Comparison of ENCODE assay signal across 15 mouse cellular contexts in genomic region chr7:73222929-73223512, GRCm38 (mm10).
A peak's percentile ranks its signal among the peaks of the same experiment; 100 is the strongest.
DNase-seq lines count a peak whose midpoint lies in the region; ATAC-seq lines count a peak whose summit lies in the region.
"Had no signal": no experiment of that assay in that cellular context is flagged by ENCODE, and none has a peak within 500 bp of the region (broad histone marks: within the 10 kb centered on the region; RNA-seq: fewer than 3 reads in every experiment).

No protein-coding gene starts in this region.

- DNase-seq in neural tube, embryonic 11.5 days (ENCODE audit: low spot score): no peak
- no peak for DNase-seq in neural tube, embryonic 10.5 days (ENCODE audit: extremely low spot score, low spot score)
- peak; percentile 41 for DNase-seq in forebrain, embryonic 14.5 days (ENCODE audit: low spot score)
- DNase-seq in midbrain, embryonic 10.5 days (ENCODE audit: low spot score): no peak
- DNase-seq in testis, postnatal 14 days (ENCODE audit: low spot score): peak; percentile 14
- DNase-seq in thymus, postnatal 14 days: no peak
- DNase-seq in adrenal gland, postnatal 36 days: no peak
- DNase-seq: adrenal gland, adult 8-10 months; heart, postnatal 36 days; retina, postnatal 1 day had no signal

- H3K36me3 ChIP-seq in neural tube, embryonic 11.5 days (ENCODE audit: control insufficient read depth, insufficient read depth, low read length): no peaks in the 10 kb centered on the region
- no peaks in the 10 kb centered on the region for H3K36me3 ChIP-seq in forebrain, embryonic 14.5 days (ENCODE audit: control insufficient read depth, insufficient read depth, low read length)
- no peaks in the 10 kb centered on the region for H3K36me3 ChIP-seq in midbrain, embryonic 10.5 days
- H3K36me3 ChIP-seq: embryonic facial prominence, embryonic 12.5 days; kidney, embryonic 15.5 days; limb, embryonic 13.5 days had no signal

- no peak overlapping the region for H3K4me2 ChIP-seq in neural tube, embryonic 11.5 days (ENCODE audit: low read depth)
- no peak overlapping the region for H3K4me2 ChIP-seq in forebrain, embryonic 14.5 days (ENCODE audit: low read length)
- H3K4me2 ChIP-seq: embryonic facial prominence, embryonic 12.5 days; kidney, embryonic 15.5 days; limb, embryonic 13.5 days had no signal

- H3K27ac ChIP-seq in neural tube, embryonic 11.5 days (ENCODE audit: low read depth, low read length): peak overlapping the region; percentile 63; the same call in 1 of the 2 replicates
- peak overlapping the region; percentile 34; the same call in 1 of the 2 replicates for H3K27ac ChIP-seq in forebrain, embryonic 14.5 days (ENCODE audit: low read depth, low read length)
- peak overlapping the region; percentile 90 for H3K27ac ChIP-seq in midbrain, embryonic 10.5 days (replicated peaks)
- H3K27ac ChIP-seq: kidney, embryonic 15.5 days; limb, embryonic 13.5 days had no signal

- H3K9me3 ChIP-seq in neural tube, embryonic 11.5 days (ENCODE audit: control insufficient read depth, low read length): no peaks in the 10 kb centered on the region
- H3K9me3 ChIP-seq in forebrain, embryonic 14.5 days (replicated peaks; ENCODE audit: control insufficient read depth, low read length): no peaks in the 10 kb centered on the region
- H3K9me3 ChIP-seq in midbrain, embryonic 10.5 days (replicated peaks): no peaks in the 10 kb centered on the region
- H3K9me3 ChIP-seq: embryonic facial prominence, embryonic 12.5 days; kidney, embryonic 15.5 days; limb, embryonic 13.5 days had no signal

- no peak overlapping the region for H3K9ac ChIP-seq in neural tube, embryonic 11.5 days (ENCODE audit: low read length)
- no peak overlapping the region for H3K9ac ChIP-seq in forebrain, embryonic 14.5 days (ENCODE audit: low read length)
- H3K9ac ChIP-seq: embryonic facial prominence, embryonic 12.5 days; kidney, embryonic 15.5 days; limb, embryonic 13.5 days had no signal

- WGBS in neural tube, embryonic 11.5 days: 36% methylated on average over 2 of the region's 2 CpGs
- 2% methylated on average over 2 of the region's 2 CpGs for WGBS in forebrain, embryonic 14.5 days
- WGBS in midbrain, embryonic 10.5 days: 14% methylated on average over 2 of the region's 2 CpGs

- no peak for ATAC-seq in neural tube, embryonic 11.5 days (ENCODE audit: insufficient read depth, low FRiP score, low TSS enrichment)
- ATAC-seq in forebrain, embryonic 14.5 days: peak; percentile 67
- ATAC-seq in monocyte, adult 5-6 weeks (replicated peaks; ENCODE audit: insufficient number of reproducible peaks, low FRiP score, low TSS enrichment, poor library complexity, severe bottlenecking): no peak
- ATAC-seq: lung, postnatal 0 days had no signal

- H3K4me1 ChIP-seq in neural tube, embryonic 11.5 days (ENCODE audit: control insufficient read depth, insufficient read depth, low read length): peaks cover 2% of the 10 kb centered on the region; the same call in 1 of the 2 replicates
- peaks cover 7% of the 10 kb centered on the region; the same call in 1 of the 2 replicates for H3K4me1 ChIP-seq in forebrain, embryonic 14.5 days (ENCODE audit: control insufficient read depth, insufficient read depth, low read length)
- peaks cover 60% of the 10 kb centered on the region for H3K4me1 ChIP-seq in midbrain, embryonic 10.5 days

- no peak overlapping the region for H3K4me3 ChIP-seq in neural tube, embryonic 11.5 days (ENCODE audit: low read depth, low read length)
- H3K4me3 ChIP-seq in forebrain, embryonic 14.5 days (ENCODE audit: low read depth, low read length): no peak overlapping the region
- H3K4me3 ChIP-seq in midbrain, embryonic 10.5 days: no peak overlapping the region
- H3K4me3 ChIP-seq: embryonic facial prominence, embryonic 12.5 days; kidney, embryonic 15.5 days; limb, embryonic 13.5 days had no signal

- no peaks in the 10 kb centered on the region for H3K27me3 ChIP-seq in neural tube, embryonic 11.5 days (ENCODE audit: control insufficient read depth, insufficient read depth, low read length)
- no peaks in the 10 kb centered on the region for H3K27me3 ChIP-seq in forebrain, embryonic 14.5 days (replicated peaks; ENCODE audit: control insufficient read depth, insufficient read depth, low read length)
- no peaks in the 10 kb centered on the region for H3K27me3 ChIP-seq in midbrain, embryonic 10.5 days (ENCODE audit: low read depth, poor library complexity, severe bottlenecking)
- H3K27me3 ChIP-seq: embryonic facial prominence, embryonic 12.5 days; kidney, embryonic 15.5 days; limb, embryonic 13.5 days had no signal

Comparison
In these comparisons a context has a peak if more than half of its experiments do, and no peak if none do; other contexts are left out.
1. DNase-seq: peak in forebrain, embryonic 14.5 days (single experiment) and testis, postnatal 14 days (single experiment); none in neural tube, embryonic 11.5 days (single experiment), neural tube, embryonic 10.5 days (single experiment), midbrain, embryonic 10.5 days (single experiment), thymus, postnatal 14 days (single experiment) and adrenal gland, postnatal 36 days (0 of 2).
2. H3K27ac ChIP-seq: peak in every context shown above with its lines; median percentile 90 in midbrain, embryonic 10.5 days; 63 in neural tube, embryonic 11.5 days; 34 in forebrain, embryonic 14.5 days.